Mouse (Mus musculus): ENCODE results near the gene 1600014C10Rik. TPM values are rescaled to one million over a fixed set of nuclear protein-coding genes. Genes with fewer than 3 reads are reported as not detected.

Gene 1600014C10Rik
- polyA plus RNA-seq (2016; fragmentation: Nextera tagmentation; extraction: Ambion mirVana), result 15.1 and 15.6 TPM in 2 replicates

- WGBS, result 4% methylated on average over 28 of the region's 28 CpGs
These were observed at the start of gene 1600014C10Rik for GRCm38 (mm10) chr7:38182962-38183687. 1600014C10Rik (plus strand) TSS chr7:38183217.

DNA sequence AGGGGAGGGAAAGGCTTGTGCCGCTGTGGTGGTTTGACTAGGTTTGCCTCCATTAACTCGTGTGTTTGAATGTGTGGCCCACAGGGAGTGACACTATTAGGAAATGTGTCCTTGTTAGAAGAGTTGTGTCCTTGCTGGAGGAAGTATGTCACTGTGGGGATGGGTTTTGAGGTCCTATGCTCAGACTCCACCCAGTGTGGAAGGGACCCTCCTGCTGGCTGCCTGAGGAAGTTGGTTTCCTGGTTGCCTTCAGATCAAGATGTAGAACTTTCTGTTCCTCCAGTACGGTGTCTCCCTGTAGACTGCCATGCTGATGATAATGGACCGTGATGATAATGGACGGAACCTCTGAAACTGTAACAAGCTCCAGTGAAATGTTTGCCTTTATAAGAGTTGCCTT, 48.5 kb upstream of the 1600014C10Rik start:
- Histone ChIP-seq H3K27ac (no peak overlapping the region), H3K9ac (replicated peaks) (no peak overlapping the region), H3K9me3 (no peaks in the 10 kb centered on the region), H3K4me1 (replicated peaks) (peaks cover 20% of the 10 kb centered on the region), H3K27me3 (no peaks in the 10 kb centered on the region; the same call in 1 of the 2 replicates), H3K4me2 (no peak overlapping the region), H3K4me3 (replicated peaks) (no peak overlapping the region), H3K36me3 (no peaks in the 10 kb centered on the region)
- WGBS, result 93% methylated on average over 5 of the region's 5 CpGs
- no peak for ATAC-seq (ENCODE audit: insufficient number of reproducible peaks, insufficient read depth, low FRiP score, low TSS enrichment, low read depth)

More at GRCm38 (mm10) chr7:38182962-38183687, at the start of gene 1600014C10Rik:
- Histone ChIP-seq H3K9ac (replicated peaks) (peak within 1 kb of the TSS; percentile 74), H3K27me3 (no peaks in the 10 kb centered on the region), H3K36me3 (no peaks in the 10 kb centered on the region), H3K4me2 (peak within 1 kb of the TSS; percentile 92), H3K9me3 (no peaks in the 10 kb centered on the region), H3K27ac (peak within 1 kb of the TSS; percentile 86), H3K4me3 (replicated peaks) (peak within 1 kb of the TSS; percentile 61), H3K4me1 (replicated peaks) (peaks cover 15% of the 10 kb centered on the region)
- peak; percentile 46 for ATAC-seq (ENCODE audit: insufficient number of reproducible peaks, insufficient read depth, low FRiP score, low TSS enrichment, low read depth)

DNA sequence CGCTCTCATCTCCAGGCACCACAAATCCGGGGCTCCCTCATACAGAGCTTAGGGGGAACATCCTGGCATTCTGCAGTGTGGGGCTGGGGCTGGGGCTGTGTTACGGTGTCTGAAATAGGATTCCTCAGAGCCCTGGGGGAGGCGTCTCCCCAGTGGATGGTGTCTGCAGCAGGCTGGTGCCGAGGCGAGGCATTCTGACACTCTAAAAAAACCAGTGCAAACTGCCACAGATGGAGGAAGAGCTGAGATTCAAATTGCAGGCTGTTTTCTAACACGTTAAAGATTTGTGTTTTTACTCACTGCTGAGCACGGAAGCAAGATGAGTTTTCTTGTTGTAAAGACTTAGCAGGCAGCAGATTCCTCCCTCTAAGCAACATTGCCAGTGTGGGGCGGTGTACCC, 42.7 kb upstream of the 1600014C10Rik start:
- Histone ChIP-seq H3K27me3 (no peaks in the 10 kb centered on the region; the same call in 1 of the 2 replicates), H3K4me1 (replicated peaks) (0 out of 2 replicates have a peak, but pooled peaks cover 9% of the 10 kb centered on the region), H3K4me3 (replicated peaks) (no peak overlapping the region), H3K4me2 (no peak overlapping the region), H3K9ac (replicated peaks) (0 out of 2 replicates have a peak overlapping the region, but pooled peaks have one; percentile 18), H3K36me3 (no peaks in the 10 kb centered on the region), H3K27ac (no peak overlapping the region), H3K9me3 (no peaks in the 10 kb centered on the region)
- ATAC-seq (ENCODE audit: insufficient number of reproducible peaks, insufficient read depth, low FRiP score, low TSS enrichment, low read depth), result no peak
- 30% methylated on average over 9 of the region's 9 CpGs for WGBS

DNA sequence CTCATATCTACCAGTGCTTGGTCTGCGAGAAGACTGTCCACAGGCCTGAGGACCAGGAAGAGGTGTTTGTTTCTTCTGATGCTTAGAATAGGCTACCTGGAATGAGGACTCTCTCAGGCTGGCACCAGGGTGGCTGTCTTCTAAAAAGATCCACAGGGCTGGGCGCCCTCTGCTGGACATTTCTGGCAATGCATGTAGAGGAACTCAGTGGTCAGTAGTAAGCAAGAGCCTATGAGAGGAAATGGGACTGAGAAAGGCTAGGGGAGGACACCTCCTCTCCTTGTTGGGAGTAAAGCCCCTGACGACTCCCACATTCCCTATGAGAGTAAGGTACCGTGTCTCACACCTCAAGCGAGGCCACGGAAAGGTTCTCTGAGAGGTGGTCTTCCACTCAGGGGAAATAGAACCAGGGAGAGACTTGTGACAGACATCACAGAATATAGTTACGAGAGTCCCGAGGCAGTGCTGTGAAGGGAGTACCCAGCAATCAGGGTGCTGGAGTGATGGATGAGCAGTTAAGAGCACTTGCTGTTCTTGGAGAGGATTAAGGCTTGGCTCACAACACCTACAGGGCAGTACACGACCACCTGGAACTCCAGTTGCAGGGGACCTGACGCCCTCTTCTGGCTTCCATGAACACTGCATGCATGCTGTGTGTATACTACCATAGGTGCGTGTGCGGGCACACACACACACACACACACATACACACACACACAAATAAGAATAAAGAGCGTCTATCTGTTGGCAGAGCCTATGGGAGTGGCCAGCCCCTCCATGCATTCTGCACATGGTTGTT, 41.1 kb upstream of the 1600014C10Rik start:
- H3K4me3 ChIP-seq (replicated peaks), result no peak overlapping the region
- ATAC-seq (ENCODE audit: insufficient number of reproducible peaks, insufficient read depth, low FRiP score, low TSS enrichment, low read depth), result no peak
- H3K36me3 ChIP-seq, result no peaks in the 10 kb centered on the region
- 0 out of 2 replicates have a peak, but pooled peaks cover 9% of the 10 kb centered on the region for H3K4me1 ChIP-seq (replicated peaks)
- H3K9me3 ChIP-seq, result no peaks in the 10 kb centered on the region
- H3K27ac ChIP-seq, result no peak overlapping the region
- 67% methylated on average over 13 of the region's 13 CpGs for WGBS
- no peaks in the 10 kb centered on the region for H3K27me3 ChIP-seq
- no peak overlapping the region for H3K4me2 ChIP-seq
- H3K9ac ChIP-seq (replicated peaks), result no peak overlapping the region

- ATAC-seq (ENCODE audit: insufficient number of reproducible peaks, insufficient read depth, low FRiP score, low TSS enrichment, low read depth), result no peak
- H3K4me3 ChIP-seq (replicated peaks), result no peak overlapping the region
- no peak overlapping the region for H3K27ac ChIP-seq
- WGBS, result 92% methylated on average over 6 of the region's 6 CpGs
- no peaks in the 10 kb centered on the region for H3K4me1 ChIP-seq (replicated peaks)
- H3K27me3 ChIP-seq, result 0 out of 2 replicates have a peak, but pooled peaks cover 3% of the 10 kb centered on the region
- H3K36me3 ChIP-seq, result no peaks in the 10 kb centered on the region
- H3K9ac ChIP-seq (replicated peaks), result no peak overlapping the region
- peaks cover 7% of the 10 kb centered on the region; the same call in 1 of the 2 replicates for H3K9me3 ChIP-seq
- H3K4me2 ChIP-seq, result no peak overlapping the region
These were observed 35.5 kb upstream of the 1600014C10Rik start for GRCm38 (mm10) chr7:38147477-38147876.

- Histone ChIP-seq H3K4me2 (no peak overlapping the region), H3K4me3 (replicated peaks) (no peak overlapping the region), H3K27ac (no peak overlapping the region), H3K9me3 (peaks cover 7% of the 10 kb centered on the region; the same call in 1 of the 2 replicates), H3K4me1 (replicated peaks) (no peaks in the 10 kb centered on the region), H3K9ac (replicated peaks) (no peak overlapping the region), H3K27me3 (0 out of 2 replicates have a peak, but pooled peaks cover 3% of the 10 kb centered on the region), H3K36me3 (no peaks in the 10 kb centered on the region)
- 64% methylated on average over 14 of the region's 14 CpGs for WGBS
- no peak for ATAC-seq (ENCODE audit: insufficient number of reproducible peaks, insufficient read depth, low FRiP score, low TSS enrichment, low read depth)
These were observed 31.2 kb upstream of the 1600014C10Rik start for GRCm38 (mm10) chr7:38151706-38152312.

GRCm38 (mm10) chr7:38152571-38152970, 30.4 kb upstream of the 1600014C10Rik start:
- H3K36me3 ChIP-seq, result no peaks in the 10 kb centered on the region
- WGBS, result 88% methylated on average over 3 of the region's 3 CpGs

DNA sequence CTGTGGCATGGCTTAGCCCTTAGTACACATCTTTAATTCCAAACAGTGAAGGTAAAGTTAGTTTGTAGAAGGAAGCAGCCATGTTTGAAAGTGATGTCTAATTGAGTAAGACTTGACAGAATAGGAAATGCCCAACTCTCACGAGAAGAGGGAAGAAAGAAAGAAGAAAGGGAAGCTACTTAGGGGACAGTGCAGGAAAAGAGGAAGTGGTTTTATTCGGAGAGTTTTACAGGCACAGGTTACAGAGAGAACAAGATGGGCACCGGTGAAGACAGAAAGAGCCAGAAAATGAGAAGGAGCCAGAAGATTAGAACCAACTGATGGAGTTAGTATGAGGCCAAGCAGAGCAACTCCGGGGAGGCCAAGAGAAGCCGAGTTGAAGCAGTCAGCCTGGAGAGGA, 27.2 kb upstream of the 1600014C10Rik start:
- H3K9me3 ChIP-seq, result no peaks in the 10 kb centered on the region
- 86% methylated on average over 5 of the region's 5 CpGs for WGBS

More at GRCm38 (mm10) chr7:38152571-38152970, 30.4 kb upstream of the 1600014C10Rik start:
- no peak overlapping the region for H3K4me2 ChIP-seq
- H3K27me3 ChIP-seq, result 0 out of 2 replicates have a peak, but pooled peaks cover 3% of the 10 kb centered on the region
- no peak overlapping the region for H3K9ac ChIP-seq (replicated peaks)
- H3K4me3 ChIP-seq (replicated peaks), result no peak overlapping the region
- H3K27ac ChIP-seq, result no peak overlapping the region
- ATAC-seq (ENCODE audit: insufficient number of reproducible peaks, insufficient read depth, low FRiP score, low TSS enrichment, low read depth), result no peak
- peaks cover 4% of the 10 kb centered on the region; the same call in 1 of the 2 replicates for H3K9me3 ChIP-seq
- H3K4me1 ChIP-seq (replicated peaks), result no peaks in the 10 kb centered on the region

GRCm38 (mm10) chr7:38158764-38159458, 24.1 kb upstream of the 1600014C10Rik start:
- no peak overlapping the region for H3K4me3 ChIP-seq (replicated peaks)
- WGBS, result 81% methylated on average over 9 of the region's 9 CpGs
- H3K36me3 ChIP-seq, result no peaks in the 10 kb centered on the region
- no peaks in the 10 kb centered on the region for H3K4me1 ChIP-seq (replicated peaks)
- no peaks in the 10 kb centered on the region for H3K27me3 ChIP-seq
- no peak overlapping the region for H3K4me2 ChIP-seq
- H3K27ac ChIP-seq, result no peak overlapping the region
- H3K9ac ChIP-seq (replicated peaks), result no peak overlapping the region
- H3K9me3 ChIP-seq, result 0 out of 2 replicates have a peak, but pooled peaks cover 4% of the 10 kb centered on the region
- no peak for ATAC-seq (ENCODE audit: insufficient number of reproducible peaks, insufficient read depth, low FRiP score, low TSS enrichment, low read depth)

More for the DNA sequence above, 27.2 kb upstream of the 1600014C10Rik start:
- no peak overlapping the region for H3K27ac ChIP-seq
- H3K4me3 ChIP-seq (replicated peaks), result no peak overlapping the region
- H3K36me3 ChIP-seq, result no peaks in the 10 kb centered on the region
- no peaks in the 10 kb centered on the region for H3K4me1 ChIP-seq (replicated peaks)
- no peak overlapping the region for H3K4me2 ChIP-seq
- no peak overlapping the region for H3K9ac ChIP-seq (replicated peaks)
- 0 out of 2 replicates have a peak, but pooled peaks cover 3% of the 10 kb centered on the region for H3K27me3 ChIP-seq
- no peak for ATAC-seq (ENCODE audit: insufficient number of reproducible peaks, insufficient read depth, low FRiP score, low TSS enrichment, low read depth)

DNA sequence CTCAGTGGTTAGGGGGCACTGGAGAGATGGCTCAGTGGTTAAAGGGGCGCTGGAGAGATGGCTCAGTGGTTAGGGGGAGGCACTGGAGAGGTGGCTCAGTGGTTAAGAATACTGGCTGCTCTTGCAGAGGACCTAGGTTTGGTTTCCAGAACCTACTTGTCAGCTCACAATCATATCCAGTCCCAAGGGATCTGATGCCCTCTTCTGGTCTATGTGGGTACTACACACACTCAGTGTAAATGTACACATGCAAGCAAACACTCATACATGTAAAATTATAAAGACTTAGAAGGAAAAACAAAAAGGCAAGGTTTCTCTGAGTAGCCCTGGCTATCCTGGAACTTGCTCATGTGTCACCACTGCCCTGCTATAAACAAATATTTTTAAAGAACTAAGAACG, 21.6 kb upstream of the 1600014C10Rik start:
- ATAC-seq (ENCODE audit: insufficient number of reproducible peaks, insufficient read depth, low FRiP score, low TSS enrichment, low read depth), result no peak
- Histone ChIP-seq H3K4me1 (replicated peaks) (no peaks in the 10 kb centered on the region), H3K36me3 (no peaks in the 10 kb centered on the region), H3K9ac (replicated peaks) (no peak overlapping the region), H3K4me2 (no peak overlapping the region), H3K4me3 (replicated peaks) (no peak overlapping the region), H3K27me3 (no peaks in the 10 kb centered on the region), H3K9me3 (0 out of 2 replicates have a peak, but pooled peaks cover 4% of the 10 kb centered on the region), H3K27ac (no peak overlapping the region)
- 85% methylated on average over 2 of the region's 2 CpGs for WGBS

Measured in limb, embryonic 12.5 days (tissue).